Mouse (Mus musculus) erythroid progenitor cell, adult 5-6 weeks (primary cell): ENCODE results near the gene Ppard. TPM values are rescaled to one million over a fixed set of nuclear protein-coding genes. Genes with fewer than 3 reads are reported as not detected.

Experiments
- ATAC-seq: replicated peaks from 2 replicates; pipeline ENCODE4 v1.8.0; 2016; ENCODE audit warnings: moderate number of reproducible peaks, mild to moderate bottlenecking, moderate TSS enrichment, inconsistent platforms; ENCODE audit not compliant: poor library complexity, low FRiP score, severe bottlenecking
- total RNA-seq, 2 experiments: library from RNA; stranded (forward) in 1 of 2; stranded (reverse) in 1 of 2; fragments of 150-400 nt in 1 of 2; fragments of 186-747, 209-891 nt in 1 of 2; gene quantifications; 2 replicates each; pipeline versions ENCODE4 v1.2.3 to v1.2.4; 2015 to 2017; ENCODE audit warnings: low replicate concordance in 2 of 2

Ppard gene
- total RNA-seq, 2 experiments from 2014 or later, result 1.7 to 2.9 TPM

GRCm38 (mm10) chr17:28279780-28280422, 47.4 kb downstream of the Ppard start:
- no peak for ATAC-seq

DNA sequence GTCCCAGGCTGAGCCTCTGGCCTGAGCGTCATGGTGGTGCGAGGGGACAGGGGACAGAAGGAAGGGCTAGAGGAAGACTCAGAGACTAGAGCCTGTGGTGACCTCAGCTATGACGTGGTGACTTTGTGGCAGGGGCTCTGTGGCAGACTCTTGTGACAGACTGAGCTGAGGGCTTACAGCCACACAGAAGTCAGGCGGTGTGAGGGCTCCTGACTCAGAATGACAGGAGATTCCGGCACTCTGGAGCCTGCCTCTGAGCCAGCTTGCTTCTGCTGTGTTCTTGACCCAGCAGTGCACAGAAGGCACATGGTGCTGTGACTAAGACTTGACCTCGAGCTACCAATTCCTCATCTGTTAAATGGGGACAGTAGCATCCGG, 47.9 kb downstream of the Ppard start:
- no peak for ATAC-seq

GRCm38 (mm10) chr17:28280831-28281377, 48.4 kb downstream of the Ppard start:
- no peak for ATAC-seq

DNA sequence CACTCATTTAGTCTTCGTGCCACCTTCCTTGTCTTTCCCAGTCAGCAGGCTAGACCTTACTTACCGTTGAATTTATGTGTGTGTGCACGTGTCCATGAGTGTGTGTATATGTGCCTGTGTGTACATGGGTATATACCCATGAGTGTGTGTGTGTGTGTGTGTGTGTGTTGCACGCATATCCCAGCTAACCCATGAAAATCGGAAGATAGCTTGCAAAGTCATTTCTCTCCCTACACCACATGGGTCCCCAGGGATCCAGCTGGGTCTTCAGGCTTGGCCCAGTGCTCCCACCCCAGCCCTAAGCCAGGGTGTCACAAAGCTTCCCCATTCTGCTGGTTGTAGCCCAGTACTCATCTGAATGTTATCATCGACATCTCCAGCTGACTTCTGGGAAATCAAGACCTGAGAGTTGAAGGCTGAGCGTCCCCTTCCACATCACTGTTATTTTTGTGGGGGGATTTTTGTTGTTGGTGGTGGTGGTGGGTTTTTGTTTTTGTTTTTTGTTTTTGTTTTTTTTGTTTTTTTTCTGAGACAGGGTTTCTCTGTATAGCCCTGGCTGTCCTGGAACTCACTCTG, 49.5 kb downstream of the Ppard start:
- ATAC-seq, result no peak

GRCm38 (mm10) chr17:28283199-28283598, 50.7 kb downstream of the Ppard start:
- ATAC-seq, result no peak

DNA sequence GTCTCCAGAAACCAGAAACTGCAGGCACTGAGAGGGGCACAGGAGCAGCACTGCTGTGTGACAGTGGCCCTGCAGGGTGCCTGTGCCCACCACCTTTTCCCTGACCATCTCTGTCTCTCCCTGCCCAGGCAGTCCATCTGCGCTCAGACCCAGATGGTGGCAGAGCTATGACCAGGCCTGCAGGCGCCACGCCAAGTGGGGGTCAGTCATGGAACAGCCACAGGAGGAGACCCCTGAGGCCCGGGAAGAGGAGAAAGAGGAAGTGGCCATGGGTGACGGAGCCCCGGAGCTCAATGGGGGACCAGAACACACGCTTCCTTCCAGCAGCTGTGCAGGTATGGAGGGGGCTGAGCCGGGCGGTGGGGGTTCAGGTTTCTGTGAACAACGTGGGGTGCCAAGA, 53.6 kb downstream of the Ppard start:
- no peak for ATAC-seq

GRCm38 (mm10) chr17:28286964-28287363, 54.5 kb downstream of the Ppard start:
- ATAC-seq, result no peak

DNA sequence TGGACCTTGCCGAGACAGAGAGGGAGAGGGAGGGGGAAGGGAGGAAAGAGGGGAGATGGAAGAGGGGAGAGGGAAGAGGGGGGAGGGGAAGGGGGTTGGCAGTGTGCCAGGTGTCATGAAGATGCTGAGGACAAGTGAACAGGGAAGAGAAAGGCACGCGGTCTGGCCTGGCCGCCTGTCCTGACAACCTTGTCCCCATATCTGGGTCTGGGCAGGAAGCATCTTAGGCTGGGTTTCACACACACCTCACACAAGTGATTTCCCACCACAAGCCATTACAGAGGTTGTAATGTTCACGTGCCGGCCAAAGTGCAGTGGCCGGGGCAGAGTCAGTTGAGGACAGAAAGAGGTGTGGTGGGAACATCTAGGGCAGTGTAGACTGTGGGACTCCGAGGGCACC, 55.1 kb downstream of the Ppard start:
- ATAC-seq, result no peak

DNA sequence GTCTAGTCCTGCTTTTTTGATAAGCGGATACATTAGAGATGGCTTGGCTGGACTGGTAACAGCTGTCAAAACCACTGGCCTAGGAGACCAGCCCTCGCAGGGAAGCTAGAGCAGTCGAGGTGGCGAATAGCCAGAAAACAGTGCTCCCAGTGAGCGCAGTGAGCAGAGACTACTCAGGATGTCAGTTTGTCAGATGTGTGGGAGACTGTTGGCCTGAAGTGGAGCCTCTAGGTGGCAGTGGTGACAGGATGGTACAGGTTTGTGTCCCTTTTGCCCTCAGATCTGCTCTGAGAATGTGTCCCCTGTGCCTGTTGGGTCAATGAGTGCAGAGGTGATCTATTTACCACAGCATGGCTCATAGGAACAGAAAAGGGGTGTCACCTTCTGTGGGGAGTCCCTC, 55.5 kb downstream of the Ppard start:
- ATAC-seq, result no peak

DNA sequence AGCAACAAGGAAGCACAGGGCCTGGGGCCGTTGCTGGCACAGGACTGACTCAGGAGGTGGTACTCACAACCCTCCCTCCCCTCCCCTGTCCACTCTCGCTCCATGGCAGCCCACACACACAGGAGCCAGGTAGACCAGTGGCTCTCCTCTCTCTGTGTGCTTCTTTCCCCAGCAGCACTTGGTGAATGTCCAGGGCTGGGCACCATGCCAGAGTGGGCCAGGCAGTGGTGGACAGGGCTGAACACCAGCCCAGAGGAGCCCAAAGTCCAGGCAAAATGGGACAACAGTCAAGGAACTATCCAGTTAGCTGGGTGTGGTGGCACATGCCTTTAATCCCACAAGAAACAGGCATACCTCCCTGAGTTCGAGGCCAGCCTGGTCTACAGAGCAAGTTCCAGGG, 57.8 kb downstream of the Ppard start:
- no peak for ATAC-seq

DNA sequence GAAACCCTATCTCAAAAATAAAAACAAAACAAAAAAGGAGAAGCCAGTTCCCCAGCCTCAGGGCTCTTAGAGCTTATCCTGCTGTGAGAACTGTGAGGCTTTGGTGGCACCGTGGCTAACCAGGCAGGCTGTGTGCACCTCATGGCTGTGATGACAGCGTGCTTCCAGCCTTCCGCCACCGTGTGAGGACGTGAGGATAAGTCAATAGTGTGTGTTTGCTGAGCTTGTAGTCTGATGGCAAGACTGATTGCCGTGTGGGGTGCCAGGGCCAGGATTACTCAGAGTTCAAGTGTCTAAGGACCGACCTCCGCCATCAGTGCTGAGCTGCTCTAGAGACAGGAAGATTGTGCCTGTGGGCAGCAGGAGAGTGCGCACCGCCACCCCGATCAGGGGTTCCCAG, 58.2 kb downstream of the Ppard start:
- ATAC-seq, result no peak

- no peak for ATAC-seq
These were observed 58.8 kb downstream of the Ppard start for GRCm38 (mm10) chr17:28291346-28291745.

GRCm38 (mm10) chr17:28293716-28294115, 61.2 kb downstream of the Ppard start:
- ATAC-seq, result no peak

- ATAC-seq, result no peak
These were observed 62.2 kb downstream of the Ppard start for GRCm38 (mm10) chr17:28294449-28295333.

DNA sequence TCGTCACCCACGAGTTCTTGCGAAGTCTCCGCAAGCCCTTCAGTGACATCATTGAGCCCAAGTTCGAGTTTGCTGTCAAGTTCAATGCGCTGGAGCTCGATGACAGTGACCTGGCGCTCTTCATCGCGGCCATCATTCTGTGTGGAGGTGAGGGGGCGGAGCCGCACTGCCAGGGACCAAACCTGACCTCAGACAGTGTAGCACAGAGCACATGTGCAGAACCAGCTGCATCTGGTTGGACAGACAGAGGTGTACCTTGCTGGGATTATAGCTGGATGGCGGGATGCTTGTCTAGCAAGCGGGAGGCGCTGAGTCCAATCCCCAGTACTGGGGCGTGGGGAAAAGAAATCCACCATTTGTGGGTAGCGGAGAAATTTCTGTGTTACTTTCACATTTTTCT, 66.4 kb downstream of the Ppard start:
- ATAC-seq, result no peak

DNA sequence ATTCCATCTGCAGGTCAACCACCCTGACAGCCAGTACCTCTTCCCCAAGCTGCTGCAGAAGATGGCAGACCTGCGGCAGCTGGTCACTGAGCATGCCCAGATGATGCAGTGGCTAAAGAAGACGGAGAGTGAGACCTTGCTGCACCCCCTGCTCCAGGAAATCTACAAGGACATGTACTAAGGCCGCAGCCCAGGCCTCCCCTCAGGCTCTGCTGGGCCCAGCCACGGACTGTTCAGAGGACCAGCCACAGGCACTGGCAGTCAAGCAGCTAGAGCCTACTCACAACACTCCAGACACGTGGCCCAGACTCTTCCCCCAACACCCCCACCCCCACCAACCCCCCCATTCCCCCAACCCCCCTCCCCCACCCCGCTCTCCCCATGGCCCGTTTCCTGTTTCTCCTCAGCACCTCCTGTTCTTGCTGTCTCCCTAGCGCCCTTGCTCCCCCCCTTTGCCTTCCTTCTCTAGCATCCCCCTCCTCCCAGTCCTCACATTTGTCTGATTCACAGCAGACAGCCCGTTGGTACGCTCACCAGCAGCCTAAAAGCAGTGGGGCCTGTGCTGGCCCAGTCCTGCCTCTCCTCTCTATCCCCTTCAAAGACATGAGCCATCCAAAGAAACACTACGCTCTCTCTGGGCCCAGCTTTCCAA, 67.3 kb downstream of the Ppard start:
- no peak for ATAC-seq

DNA sequence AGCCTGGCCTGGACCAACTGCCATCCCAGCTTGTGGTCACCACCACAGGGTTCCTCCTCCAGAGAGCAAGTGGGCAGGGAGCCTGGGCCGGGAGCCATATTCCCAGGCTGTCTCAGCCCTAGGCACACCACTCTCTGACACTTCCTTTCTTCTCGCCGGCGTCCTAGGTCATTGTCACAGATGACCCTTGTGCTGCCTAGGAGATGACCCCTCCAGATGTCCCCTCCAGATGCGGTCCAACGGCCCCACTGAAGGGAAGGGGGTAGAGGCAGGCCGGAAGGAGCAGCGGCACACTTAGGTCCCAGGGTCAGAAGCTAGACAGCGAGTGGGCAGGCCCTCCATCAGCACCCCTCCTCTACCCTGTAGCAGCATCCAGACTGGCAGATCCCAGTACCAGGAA, 67.8 kb downstream of the Ppard start:
- no peak for ATAC-seq

- no peak for ATAC-seq
These were observed 68.3 kb downstream of the Ppard start for GRCm38 (mm10) chr17:28300850-28301249.

GRCm38 (mm10) chr17:28305172-28305571, 72.7 kb downstream of the Ppard start:
- ATAC-seq, result no peak
